Mouse (Mus musculus): ENCODE data around the gene Ppef2. TPM values are rescaled to one million over a fixed set of nuclear protein-coding genes. Genes with fewer than 3 reads are reported as not detected.

The Ppef2 gene
- polyA plus RNA-seq, 2 experiments: 0.94 TPM; not detected in 1

- no peaks in the 10 kb centered on the region for H3K9me3 ChIP-seq (ENCODE audit: control insufficient read depth, low read length)
- TF ChIP-seq POLR2A (IDR thresholded peaks at IDR 0.05; ENCODE audit: borderline replicate concordance, extremely low read depth, insufficient read depth, insufficient read length): no peak
- H3K9ac ChIP-seq (ENCODE audit: low read depth, low read length, severe bottlenecking): no peak overlapping the region
- ATAC-seq (ENCODE audit: low FRiP score, low read depth) (no peak), DNase-seq (ENCODE audit: low spot score) (no peak)
- no peaks in the 10 kb centered on the region; the same call in 1 of the 2 replicates for H3K4me1 ChIP-seq (ENCODE audit: control insufficient read depth, insufficient read depth, low read length)
- H3K36me3 ChIP-seq (ENCODE audit: control insufficient read depth, insufficient read depth, low read length): no peaks in the 10 kb centered on the region
- H3K4me3 ChIP-seq (replicated peaks; ENCODE audit: low read length): no peak overlapping the region
- no peaks in the 10 kb centered on the region for H3K27me3 ChIP-seq (ENCODE audit: control insufficient read depth, insufficient read depth, low read length)
- no peak overlapping the region for H3K4me2 ChIP-seq (replicated peaks; ENCODE audit: low read depth, low read length, severe bottlenecking)
- 95% methylated on average over 6 of the region's 6 CpGs for WGBS
- no peak overlapping the region for H3K27ac ChIP-seq (replicated peaks; ENCODE audit: low read depth, low read length)
These were observed 4.0 kb downstream of the Ppef2 start for GRCm38 (mm10) chr5:92252031-92252430.

GRCm38 (mm10) chr5:92248614-92249013 is 7.5 kb downstream of the Ppef2 start:
- Histone ChIP-seq H3K36me3 (ENCODE audit: control insufficient read depth, insufficient read depth, low read length) (no peaks in the 10 kb centered on the region), H3K4me2 (replicated peaks; ENCODE audit: low read depth, low read length, severe bottlenecking) (no peak overlapping the region), H3K27ac (replicated peaks; ENCODE audit: low read depth, low read length) (no peak overlapping the region), H3K27me3 (ENCODE audit: control insufficient read depth, insufficient read depth, low read length) (no peaks in the 10 kb centered on the region), H3K9me3 (ENCODE audit: control insufficient read depth, low read length) (no peaks in the 10 kb centered on the region), H3K4me3 (replicated peaks; ENCODE audit: low read length) (no peak overlapping the region), H3K9ac (ENCODE audit: low read depth, low read length, severe bottlenecking) (no peak overlapping the region), H3K4me1 (ENCODE audit: control insufficient read depth, insufficient read depth, low read length) (no peaks in the 10 kb centered on the region)
- no peak for ATAC-seq (ENCODE audit: low FRiP score, low read depth)
- no peak for DNase-seq (ENCODE audit: low spot score)
- no peak for TF ChIP-seq POLR2A (IDR thresholded peaks at IDR 0.05; ENCODE audit: borderline replicate concordance, extremely low read depth, insufficient read depth, insufficient read length)
- 75% methylated on average over 11 of the region's 11 CpGs for WGBS

GRCm38 (mm10) chr5:92245483-92245882 is 10.6 kb downstream of the Ppef2 start:
- H3K27me3 ChIP-seq (ENCODE audit: control insufficient read depth, insufficient read depth, low read length): no peaks in the 10 kb centered on the region
- ATAC-seq (ENCODE audit: low FRiP score, low read depth) (no peak), DNase-seq (ENCODE audit: low spot score) (no peak)
- 86% methylated on average over 9 of the region's 9 CpGs for WGBS
- no peaks in the 10 kb centered on the region for H3K9me3 ChIP-seq (ENCODE audit: control insufficient read depth, low read length)
- no peak for TF ChIP-seq POLR2A (IDR thresholded peaks at IDR 0.05; ENCODE audit: borderline replicate concordance, extremely low read depth, insufficient read depth, insufficient read length)
- H3K9ac ChIP-seq (ENCODE audit: low read depth, low read length, severe bottlenecking): no peak overlapping the region
- H3K4me2 ChIP-seq (replicated peaks; ENCODE audit: low read depth, low read length, severe bottlenecking): no peak overlapping the region
- H3K4me3 ChIP-seq (replicated peaks; ENCODE audit: low read length): no peak overlapping the region
- no peaks in the 10 kb centered on the region for H3K4me1 ChIP-seq (ENCODE audit: control insufficient read depth, insufficient read depth, low read length)
- no peak overlapping the region for H3K27ac ChIP-seq (replicated peaks; ENCODE audit: low read depth, low read length)
- H3K36me3 ChIP-seq (ENCODE audit: control insufficient read depth, insufficient read depth, low read length): no peaks in the 10 kb centered on the region

- no peak overlapping the region for H3K4me3 ChIP-seq (replicated peaks; ENCODE audit: low read length)
- no peak overlapping the region for H3K27ac ChIP-seq (replicated peaks; ENCODE audit: low read depth, low read length)
- no peak for DNase-seq (ENCODE audit: low spot score)
- no peaks in the 10 kb centered on the region for H3K4me1 ChIP-seq (ENCODE audit: control insufficient read depth, insufficient read depth, low read length)
- no peak overlapping the region for H3K9ac ChIP-seq (ENCODE audit: low read depth, low read length, severe bottlenecking)
- no peak for TF ChIP-seq POLR2A (IDR thresholded peaks at IDR 0.05; ENCODE audit: borderline replicate concordance, extremely low read depth, insufficient read depth, insufficient read length)
- ATAC-seq (ENCODE audit: low FRiP score, low read depth): no peak
- no peaks in the 10 kb centered on the region for H3K9me3 ChIP-seq (ENCODE audit: control insufficient read depth, low read length)
- H3K4me2 ChIP-seq (replicated peaks; ENCODE audit: low read depth, low read length, severe bottlenecking): no peak overlapping the region
- no peaks in the 10 kb centered on the region for H3K27me3 ChIP-seq (ENCODE audit: control insufficient read depth, insufficient read depth, low read length)
- no peaks in the 10 kb centered on the region for H3K36me3 ChIP-seq (ENCODE audit: control insufficient read depth, insufficient read depth, low read length)
- WGBS: 93% methylated on average over 2 of the region's 2 CpGs
These were observed 11.2 kb downstream of the Ppef2 start for GRCm38 (mm10) chr5:92244900-92245299.

- H3K27ac ChIP-seq (replicated peaks; ENCODE audit: low read depth, low read length): no peak overlapping the region
- no peaks in the 10 kb centered on the region for H3K36me3 ChIP-seq (ENCODE audit: control insufficient read depth, insufficient read depth, low read length)
- no peaks in the 10 kb centered on the region for H3K27me3 ChIP-seq (ENCODE audit: control insufficient read depth, insufficient read depth, low read length)
- H3K4me2 ChIP-seq (replicated peaks; ENCODE audit: low read depth, low read length, severe bottlenecking): no peak overlapping the region
- DNase-seq (ENCODE audit: low spot score): no peak
- no peaks in the 10 kb centered on the region for H3K9me3 ChIP-seq (ENCODE audit: control insufficient read depth, low read length)
- no peak overlapping the region for H3K4me3 ChIP-seq (replicated peaks; ENCODE audit: low read length)
- no peak for ATAC-seq (ENCODE audit: low FRiP score, low read depth)
- TF ChIP-seq POLR2A (IDR thresholded peaks at IDR 0.05; ENCODE audit: borderline replicate concordance, extremely low read depth, insufficient read depth, insufficient read length): no peak
- no peaks in the 10 kb centered on the region for H3K4me1 ChIP-seq (ENCODE audit: control insufficient read depth, insufficient read depth, low read length)
- H3K9ac ChIP-seq (ENCODE audit: low read depth, low read length, severe bottlenecking): no peak overlapping the region
- WGBS: 94% methylated on average over 12 of the region's 12 CpGs
These were observed 15.3 kb downstream of the Ppef2 start for GRCm38 (mm10) chr5:92240769-92241168.

All from limb, embryonic 14.5 days (tissue).